Mouse (Mus musculus): Measurements from ENCODE around the gene 9030025P20Rik.
"Not testable (repeated sequence)": the region's sequence is repeated elsewhere in the genome, so short reads cannot be mapped to it uniquely, and the experiment has no call there.

The 9030025P20Rik gene

GRCm38 (mm10) chr17:14990116-14990702 lies 11.9 kb downstream of the 9030025P20Rik start:
- not testable (repeated sequence) for DNase-seq (ENCODE audit: low spot score)

- not testable (repeated sequence) for DNase-seq (ENCODE audit: low spot score)
These were observed 14.4 kb downstream of the 9030025P20Rik start for GRCm38 (mm10) chr17:14992522-14993138.

- not testable (repeated sequence) for DNase-seq (ENCODE audit: low spot score)
These were observed 15.0 kb downstream of the 9030025P20Rik start for GRCm38 (mm10) chr17:14993139-14993832.

- not testable (repeated sequence) for DNase-seq (ENCODE audit: low spot score)
These were observed 15.9 kb downstream of the 9030025P20Rik start for GRCm38 (mm10) chr17:14994140-14994539.

GRCm38 (mm10) chr17:15000047-15000446 lies 21.8 kb downstream of the 9030025P20Rik start:
- not testable (repeated sequence) for DNase-seq (ENCODE audit: low spot score)

GRCm38 (mm10) chr17:15009088-15009487 lies 30.8 kb downstream of the 9030025P20Rik start:
- not testable (repeated sequence) for DNase-seq (ENCODE audit: low spot score)

- DNase-seq (ENCODE audit: low spot score) = not testable (repeated sequence)
These were observed 31.6 kb downstream of the 9030025P20Rik start, which contains the start of gene Gm3435 for GRCm38 (mm10) chr17:15009706-15010413. Gm3435 (plus strand) TSS chr17:15010176.

- DNase-seq (ENCODE audit: low spot score) = not testable (repeated sequence)
These were observed 43.4 kb downstream of the 9030025P20Rik start for GRCm38 (mm10) chr17:15021503-15022220.

GRCm38 (mm10) chr17:15023878-15024492 lies 45.7 kb downstream of the 9030025P20Rik start:
- DNase-seq (ENCODE audit: low spot score) = not testable (repeated sequence)

GRCm38 (mm10) chr17:15024502-15025193 lies 46.4 kb downstream of the 9030025P20Rik start:
- not testable (repeated sequence) for DNase-seq (ENCODE audit: low spot score)

- DNase-seq (ENCODE audit: low spot score) = not testable (repeated sequence)
These were observed 47.2 kb downstream of the 9030025P20Rik start for GRCm38 (mm10) chr17:15025513-15025912.

GRCm38 (mm10) chr17:15031414-15031813 lies 53.1 kb downstream of the 9030025P20Rik start:
- not testable (repeated sequence) for DNase-seq (ENCODE audit: low spot score)

- DNase-seq (ENCODE audit: low spot score) = not testable (repeated sequence)
These were observed 62.2 kb downstream of the 9030025P20Rik start for GRCm38 (mm10) chr17:15040455-15040854.
